30 mouse cellular contexts compared by ENCODE assay signal in the genomic region with DNA sequence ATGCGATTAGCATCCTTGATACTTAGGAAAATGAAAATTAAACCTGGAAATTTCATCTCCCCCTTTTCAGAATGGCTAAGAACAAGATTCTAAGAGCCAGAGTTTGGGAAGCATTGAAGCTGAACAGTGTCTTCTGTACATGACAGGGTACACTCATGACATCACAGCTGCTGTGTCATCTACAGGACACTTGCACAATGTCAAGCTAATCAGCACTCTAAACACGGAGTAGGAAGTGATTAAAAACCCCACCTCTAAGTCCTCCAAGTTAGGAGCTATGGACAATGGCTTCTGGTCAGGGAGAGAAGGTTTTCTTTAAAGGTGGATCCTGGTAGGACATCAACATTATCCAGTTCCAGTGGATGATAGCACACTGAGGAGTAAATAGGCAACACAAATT. TPM values are rescaled to one million over a fixed set of nuclear protein-coding genes. Genes with fewer than 3 reads are reported as not detected.
"Had no signal": no experiment of that assay in that cellular context is flagged by ENCODE, and none has a peak within 500 bp of the region (broad histone marks: within the 10 kb centered on the region; RNA-seq: fewer than 3 reads in every experiment).

No protein-coding gene starts in this region.

- H3K27me3 ChIP-seq: liver, embryonic 15.5 days; lung, embryonic 15.5 days; midbrain, embryonic 13.5 days; neural tube, embryonic 12.5 days; neural tube, embryonic 15.5 days; stomach, embryonic 15.5 days had no signal

- H3K9me3 ChIP-seq: liver, embryonic 15.5 days; lung, embryonic 15.5 days; midbrain, embryonic 13.5 days; neural tube, embryonic 12.5 days; neural tube, embryonic 15.5 days; stomach, embryonic 15.5 days had no signal

- H3K27ac ChIP-seq: kidney, postnatal 0 days; left cerebral cortex, adult 2 months; liver, embryonic 15.5 days; lung, embryonic 15.5 days; macrophage; midbrain, embryonic 13.5 days; neural tube, embryonic 12.5 days; neural tube, embryonic 15.5 days; stomach, embryonic 15.5 days had no signal

- DNase-seq: kidney, adult 2 months; kidney, postnatal 36 days; layer of hippocampus, postnatal 36 days; lung, adult 18-20 months; lung, postnatal 14 days; retina, postnatal 1 day; right cerebral cortex, postnatal 25 days; spleen, adult 18-20 months; thymus, adult 18-20 months; thymus, postnatal 14 days; thymus, postnatal 4 days had no signal

- H3K36me3 ChIP-seq: liver, embryonic 15.5 days; lung, embryonic 15.5 days; stomach, embryonic 15.5 days had no signal

- H3K4me1 ChIP-seq: lung, embryonic 15.5 days; midbrain, embryonic 13.5 days; neural tube, embryonic 12.5 days; neural tube, embryonic 15.5 days; stomach, embryonic 15.5 days had no signal

- H3K4me2 ChIP-seq: liver, embryonic 15.5 days; lung, embryonic 15.5 days; midbrain, embryonic 13.5 days; neural tube, embryonic 12.5 days; neural tube, embryonic 15.5 days; stomach, embryonic 15.5 days had no signal

- ATAC-seq: intestine, postnatal 0 days; midbrain, embryonic 13.5 days had no signal

- H3K9ac ChIP-seq: liver, embryonic 15.5 days; lung, embryonic 15.5 days; midbrain, embryonic 13.5 days; neural tube, embryonic 12.5 days; neural tube, embryonic 15.5 days; stomach, embryonic 15.5 days had no signal

- H3K4me3 ChIP-seq: left cerebral cortex, adult 2 months; liver, embryonic 15.5 days; lung, embryonic 15.5 days; midbrain, embryonic 13.5 days; neural tube, embryonic 12.5 days; neural tube, embryonic 15.5 days; stomach, embryonic 15.5 days had no signal

RNA-seq across cellular contexts. Expression of gene Vmn1r21, which starts 47.0 kb away (rescaled TPM):
- total RNA-seq: layer of hippocampus, adult 8-10 months; layer of hippocampus, postnatal 10 days; layer of hippocampus, postnatal 36 days; left cerebral cortex, adult 2 months; left cerebral cortex, postnatal 10 days; left cerebral cortex, postnatal 36 days; liver, adult 2 months; midbrain, postnatal 0 days had no signal
- polyA plus RNA-seq: intestine, embryonic 14.5 days; intestine, postnatal 0 days; kidney, adult 2 months; kidney, postnatal 0 days; limb, embryonic 11.5 days; limb, embryonic 14.5 days; liver, adult 2 months; liver, embryonic 15.5 days; lung, embryonic 15.5 days; macrophage; midbrain, embryonic 13.5 days; midbrain, postnatal 0 days; neural tube, embryonic 12.5 days; neural tube, embryonic 15.5 days; stomach, embryonic 15.5 days had no signal
